Mouse (Mus musculus): ENCODE data around the gene Cd164. TPM values are rescaled to one million over a fixed set of nuclear protein-coding genes. Genes with fewer than 3 reads are reported as not detected.
"Not testable (repeated sequence)": the region's sequence is repeated elsewhere in the genome, so short reads cannot be mapped to it uniquely, and the experiment has no call there.

Gene Cd164
- polyA plus RNA-seq, 1 experiment from 2014 or later = 155 TPM

GRCm38 (mm10) chr10:41505446-41505845, 13.8 kb upstream of the Cd164 start:
- H3K9me3 ChIP-seq; H3K4me1 ChIP-seq; H3K9ac ChIP-seq; ATAC-seq (ENCODE audit: insufficient read depth, low FRiP score, low read depth); H3K27me3 ChIP-seq (replicated peaks); H3K27ac ChIP-seq; H3K4me3 ChIP-seq (replicated peaks); H3K36me3 ChIP-seq; H3K4me2 ChIP-seq: not testable (repeated sequence)
- WGBS = 6% methylated on average over 3 of the region's 3 CpGs

- H3K27me3 ChIP-seq (replicated peaks) = no peaks in the 10 kb centered on the region
- WGBS = 33% methylated on average over 2 of the region's 2 CpGs
- no peaks in the 10 kb centered on the region for H3K4me1 ChIP-seq
Measured at GRCm38 (mm10) chr10:41509160-41509559, 10.1 kb upstream of the Cd164 start.

GRCm38 (mm10) chr10:41514301-41514700, 4.9 kb upstream of the Cd164 start:
- Histone ChIP-seq H3K27ac (no peak overlapping the region), H3K36me3 (no peaks in the 10 kb centered on the region), H3K4me1 (no peaks in the 10 kb centered on the region), H3K9ac (no peak overlapping the region), H3K4me2 (no peak overlapping the region), H3K27me3 (replicated peaks) (no peaks in the 10 kb centered on the region), H3K9me3 (no peaks in the 10 kb centered on the region), H3K4me3 (replicated peaks) (no peak overlapping the region)
- no peak for ATAC-seq (ENCODE audit: insufficient read depth, low FRiP score, low read depth)
- 74% methylated on average over 4 of the region's 4 CpGs for WGBS

More at GRCm38 (mm10) chr10:41509160-41509559, 10.1 kb upstream of the Cd164 start:
- Histone ChIP-seq H3K9me3 (no peaks in the 10 kb centered on the region), H3K4me3 (replicated peaks) (no peak overlapping the region), H3K4me2 (no peak overlapping the region), H3K36me3 (no peaks in the 10 kb centered on the region), H3K9ac (no peak overlapping the region), H3K27ac (no peak overlapping the region)
- no peak for ATAC-seq (ENCODE audit: insufficient read depth, low FRiP score, low read depth)

- ATAC-seq (ENCODE audit: insufficient read depth, low FRiP score, low read depth) = no peak
- Histone ChIP-seq H3K36me3 (no peaks in the 10 kb centered on the region), H3K27ac (no peak overlapping the region), H3K9me3 (no peaks in the 10 kb centered on the region), H3K4me3 (replicated peaks) (no peak overlapping the region), H3K4me1 (no peaks in the 10 kb centered on the region), H3K9ac (no peak overlapping the region), H3K27me3 (replicated peaks) (no peaks in the 10 kb centered on the region), H3K4me2 (no peak overlapping the region)
Measured at GRCm38 (mm10) chr10:41514921-41515320, 4.3 kb upstream of the Cd164 start.

GRCm38 (mm10) chr10:41518508-41518980, 670 bp upstream of the Cd164 start:
- H3K9ac ChIP-seq = peak overlapping the region; percentile 92; the same call in 1 of the 2 replicates
- ATAC-seq (ENCODE audit: insufficient read depth, low FRiP score, low read depth) = peak; percentile 67
- H3K27me3 ChIP-seq (replicated peaks) = no peaks in the 10 kb centered on the region

GRCm38 (mm10) chr10:41519640-41520409, 611 bp downstream of the Cd164 start:
- peak overlapping the region; percentile 97 for H3K27ac ChIP-seq
- H3K4me3 ChIP-seq (replicated peaks) = peak overlapping the region; percentile 80
- WGBS = under 1% methylated on average over 65 of the region's 65 CpGs
- H3K27me3 ChIP-seq (replicated peaks) = no peaks in the 10 kb centered on the region
- ATAC-seq (ENCODE audit: insufficient read depth, low FRiP score, low read depth) = peak; percentile 36
- no peaks in the 10 kb centered on the region for H3K9me3 ChIP-seq
- H3K4me2 ChIP-seq = peak overlapping the region; percentile 89
- H3K36me3 ChIP-seq = peaks cover 2% of the 10 kb centered on the region; the same call in 1 of the 2 replicates
- H3K4me1 ChIP-seq = peaks cover 9% of the 10 kb centered on the region
- H3K9ac ChIP-seq = peak overlapping the region; percentile 92

More at GRCm38 (mm10) chr10:41518508-41518980, 670 bp upstream of the Cd164 start:
- Histone ChIP-seq H3K4me1 (peaks cover 6% of the 10 kb centered on the region), H3K27ac (peak overlapping the region; percentile 97), H3K36me3 (no peaks in the 10 kb centered on the region), H3K9me3 (no peaks in the 10 kb centered on the region), H3K4me2 (peak overlapping the region; percentile 89), H3K4me3 (replicated peaks) (peak overlapping the region; percentile 80)
- WGBS = under 1% methylated on average over 23 of the region's 23 CpGs

- WGBS = 5% methylated on average over 5 of the region's 5 CpGs
- peak overlapping the region; percentile 92; the same call in 1 of the 2 replicates for H3K9ac ChIP-seq
- peak overlapping the region; percentile 80 for H3K4me3 ChIP-seq (replicated peaks)
- H3K9me3 ChIP-seq = no peaks in the 10 kb centered on the region
- no peak overlapping the region for H3K27ac ChIP-seq
- H3K27me3 ChIP-seq (replicated peaks) = no peaks in the 10 kb centered on the region
- peaks cover 9% of the 10 kb centered on the region for H3K4me1 ChIP-seq
- no peak for ATAC-seq (ENCODE audit: insufficient read depth, low FRiP score, low read depth)
- peaks cover 3% of the 10 kb centered on the region; the same call in 1 of the 2 replicates for H3K36me3 ChIP-seq
- peak overlapping the region; percentile 89 for H3K4me2 ChIP-seq
Measured at GRCm38 (mm10) chr10:41520410-41520673, 1.1 kb downstream of the Cd164 start.

GRCm38 (mm10) chr10:41523386-41523785, 4.2 kb downstream of the Cd164 start:
- Histone ChIP-seq H3K27ac (no peak overlapping the region; the same call in 1 of the 2 replicates), H3K4me1 (peaks cover 9% of the 10 kb centered on the region), H3K36me3 (peaks cover 6% of the 10 kb centered on the region), H3K27me3 (replicated peaks) (no peaks in the 10 kb centered on the region), H3K4me3 (replicated peaks) (no peak overlapping the region), H3K9me3 (no peaks in the 10 kb centered on the region), H3K9ac (no peak overlapping the region), H3K4me2 (no peak overlapping the region)
- ATAC-seq (ENCODE audit: insufficient read depth, low FRiP score, low read depth) = no peak
- WGBS = 38% methylated on average over 3 of the region's 3 CpGs

GRCm38 (mm10) chr10:41525696-41526095, 6.5 kb downstream of the Cd164 start:
- Histone ChIP-seq H3K4me2 (no peak overlapping the region), H3K9ac (no peak overlapping the region), H3K27me3 (replicated peaks) (no peaks in the 10 kb centered on the region), H3K36me3 (peaks cover 20% of the 10 kb centered on the region), H3K4me3 (replicated peaks) (no peak overlapping the region), H3K4me1 (peaks cover 9% of the 10 kb centered on the region), H3K27ac (no peak overlapping the region), H3K9me3 (no peaks in the 10 kb centered on the region)
- 76% methylated on average over 1 of the region's 1 CpGs for WGBS
- no peak for ATAC-seq (ENCODE audit: insufficient read depth, low FRiP score, low read depth)

GRCm38 (mm10) chr10:41529972-41530371, 10.8 kb downstream of the Cd164 start:
- no peaks in the 10 kb centered on the region for H3K4me1 ChIP-seq
- H3K9me3 ChIP-seq = no peaks in the 10 kb centered on the region
- no peak overlapping the region for H3K4me3 ChIP-seq (replicated peaks)
- H3K9ac ChIP-seq = no peak overlapping the region
- 87% methylated on average over 5 of the region's 5 CpGs for WGBS
- H3K36me3 ChIP-seq = peaks cover 21% of the 10 kb centered on the region
- ATAC-seq (ENCODE audit: insufficient read depth, low FRiP score, low read depth) = no peak
- H3K27me3 ChIP-seq (replicated peaks) = no peaks in the 10 kb centered on the region
- H3K27ac ChIP-seq = no peak overlapping the region
- H3K4me2 ChIP-seq = no peak overlapping the region

- Histone ChIP-seq H3K36me3 (peaks cover 8% of the 10 kb centered on the region), H3K9me3 (no peaks in the 10 kb centered on the region), H3K9ac (no peak overlapping the region), H3K4me1 (no peaks in the 10 kb centered on the region), H3K4me3 (replicated peaks) (no peak overlapping the region), H3K4me2 (no peak overlapping the region), H3K27me3 (replicated peaks) (no peaks in the 10 kb centered on the region), H3K27ac (no peak overlapping the region)
- no peak for ATAC-seq (ENCODE audit: insufficient read depth, low FRiP score, low read depth)
- 91% methylated on average over 2 of the region's 2 CpGs for WGBS
Measured at GRCm38 (mm10) chr10:41535991-41536390, 16.8 kb downstream of the Cd164 start.

- Histone ChIP-seq H3K36me3 (peaks cover 8% of the 10 kb centered on the region), H3K9ac (no peak overlapping the region), H3K27me3 (replicated peaks) (no peaks in the 10 kb centered on the region), H3K27ac (no peak overlapping the region), H3K4me1 (no peaks in the 10 kb centered on the region), H3K9me3 (no peaks in the 10 kb centered on the region), H3K4me2 (no peak overlapping the region), H3K4me3 (replicated peaks) (no peak overlapping the region)
- ATAC-seq (ENCODE audit: insufficient read depth, low FRiP score, low read depth) = no peak
- 91% methylated on average over 1 of the region's 1 CpGs for WGBS
Measured at GRCm38 (mm10) chr10:41536714-41537113, 17.5 kb downstream of the Cd164 start.

Data from stomach, embryonic 15.5 days (tissue).